Mouse (Mus musculus): ENCODE results near the gene Sord. TPM values are rescaled to one million over a fixed set of nuclear protein-coding genes. Genes with fewer than 3 reads are reported as not detected.

Gene Sord
- total and polyA plus RNA-seq, 2 experiments: 365 to 1,092 TPM

DNA sequence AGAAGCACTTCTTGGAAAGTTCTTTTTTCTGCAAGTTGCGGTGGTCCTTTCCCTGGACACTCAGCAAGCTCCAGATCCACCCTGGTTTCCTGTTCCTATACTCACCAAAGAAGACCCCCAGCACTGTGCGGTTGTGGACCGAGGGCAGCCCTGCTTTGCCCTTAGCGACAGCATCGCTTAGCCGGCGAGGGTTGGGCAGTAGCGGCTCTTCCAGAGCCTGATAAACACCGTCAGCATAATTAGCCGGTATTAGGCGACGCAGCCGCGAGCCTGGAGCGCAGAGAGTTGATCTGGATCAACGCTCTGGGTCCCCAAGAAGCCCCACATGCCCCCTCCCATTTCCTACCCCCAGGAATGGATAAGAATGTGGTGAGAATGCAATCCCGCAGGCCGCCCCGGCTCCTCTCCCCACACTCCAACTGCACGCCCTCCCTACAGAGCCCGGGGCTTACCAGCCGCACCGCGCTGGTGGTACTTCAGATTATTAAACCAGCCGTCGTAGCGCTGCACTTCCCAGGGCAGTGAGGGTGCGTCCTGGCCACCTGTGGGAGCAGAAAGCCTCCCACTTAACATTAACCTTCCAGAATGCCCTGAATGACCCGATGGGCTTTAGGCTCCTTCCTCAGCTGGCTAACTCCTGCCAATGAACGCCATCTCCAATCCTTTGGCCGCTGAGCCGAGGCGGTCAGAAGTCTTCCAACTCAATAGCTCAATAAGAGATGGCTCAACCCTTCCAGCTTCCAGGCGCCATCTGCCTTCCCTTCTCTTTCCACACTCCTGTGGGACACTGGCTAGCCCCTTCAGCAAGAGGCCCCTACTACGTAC lies 62.9 kb downstream of the Sord start:
- Histone ChIP-seq H3K4me3 (ENCODE audit: insufficient read depth, low read depth, low read length) (no peak overlapping the region), H3K36me3 (ENCODE audit: control insufficient read depth, insufficient read depth, low read length) (no peaks in the 10 kb centered on the region), H3K27me3 (ENCODE audit: control insufficient read depth, insufficient read depth, low read length) (peaks cover 40% of the 10 kb centered on the region), H3K9ac (ENCODE audit: low read depth, low read length) (no peak overlapping the region), H3K79me2 (ENCODE audit: control insufficient read depth, insufficient read depth, low read length) (no peaks in the 10 kb centered on the region), H3K27ac (replicated peaks; ENCODE audit: insufficient read depth, low read depth, low read length) (no peak overlapping the region), H3K4me1 (ENCODE audit: control insufficient read depth, insufficient read depth, low read length) (peaks cover 15% of the 10 kb centered on the region)
- no peak for TF ChIP-seq POLR2A (IDR thresholded peaks at IDR 0.05; ENCODE audit: extremely low read depth, insufficient read depth, low read length)
- no peak for TF ChIP-seq CTCF (IDR thresholded peaks at IDR 0.05; ENCODE audit: low read depth, low read length)
- no peak for DNase-seq (ENCODE audit: extremely low read depth, low read depth, low spot score)
- 5% methylated on average over 35 of the region's 35 CpGs for WGBS

DNA sequence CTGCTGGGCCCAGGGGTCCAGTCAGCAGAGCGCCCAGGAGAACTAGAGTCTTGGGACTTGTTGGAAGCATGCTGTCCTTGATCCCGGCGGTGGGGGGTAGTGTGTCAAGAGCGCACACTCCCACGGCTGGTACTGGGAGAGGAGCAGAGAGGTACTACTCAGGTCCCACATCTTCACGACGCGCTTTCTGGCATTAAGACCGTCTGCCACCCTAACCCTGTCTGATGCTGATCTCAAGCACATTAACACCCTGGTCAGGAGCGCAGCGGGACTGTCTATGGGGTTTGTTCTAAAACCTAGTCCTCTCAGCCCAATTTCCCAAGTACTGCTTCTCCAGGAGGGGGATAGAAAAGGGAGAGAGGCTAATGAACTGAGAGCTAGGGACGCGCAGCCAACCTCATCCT lies 63.5 kb downstream of the Sord start, which contains the start of gene Duox2:
Gene Duox2, minus strand, starts transcription at position 354 of the 404 bp plus-strand sequence.
- no peak within 1 kb of the TSS for H3K27ac ChIP-seq (replicated peaks; ENCODE audit: insufficient read depth, low read depth, low read length)
- H3K4me3 ChIP-seq (ENCODE audit: insufficient read depth, low read depth, low read length): no peak within 1 kb of the TSS; the same call in 1 of the 2 replicates
- H3K9ac ChIP-seq (ENCODE audit: low read depth, low read length): no peak within 1 kb of the TSS
- no peak for DNase-seq (ENCODE audit: extremely low read depth, low read depth, low spot score)
- WGBS: 8% methylated on average over 13 of the region's 13 CpGs
- peaks cover 40% of the 10 kb centered on the region for H3K27me3 ChIP-seq (ENCODE audit: control insufficient read depth, insufficient read depth, low read length)
- H3K4me1 ChIP-seq (ENCODE audit: control insufficient read depth, insufficient read depth, low read length): peaks cover 15% of the 10 kb centered on the region
- no peak for TF ChIP-seq CTCF (IDR thresholded peaks at IDR 0.05; ENCODE audit: low read depth, low read length)
- no peak for TF ChIP-seq POLR2A (IDR thresholded peaks at IDR 0.05; ENCODE audit: extremely low read depth, insufficient read depth, low read length)
- no peaks in the 10 kb centered on the region for H3K79me2 ChIP-seq (ENCODE audit: control insufficient read depth, insufficient read depth, low read length)
- H3K36me3 ChIP-seq (ENCODE audit: control insufficient read depth, insufficient read depth, low read length): no peaks in the 10 kb centered on the region

DNA sequence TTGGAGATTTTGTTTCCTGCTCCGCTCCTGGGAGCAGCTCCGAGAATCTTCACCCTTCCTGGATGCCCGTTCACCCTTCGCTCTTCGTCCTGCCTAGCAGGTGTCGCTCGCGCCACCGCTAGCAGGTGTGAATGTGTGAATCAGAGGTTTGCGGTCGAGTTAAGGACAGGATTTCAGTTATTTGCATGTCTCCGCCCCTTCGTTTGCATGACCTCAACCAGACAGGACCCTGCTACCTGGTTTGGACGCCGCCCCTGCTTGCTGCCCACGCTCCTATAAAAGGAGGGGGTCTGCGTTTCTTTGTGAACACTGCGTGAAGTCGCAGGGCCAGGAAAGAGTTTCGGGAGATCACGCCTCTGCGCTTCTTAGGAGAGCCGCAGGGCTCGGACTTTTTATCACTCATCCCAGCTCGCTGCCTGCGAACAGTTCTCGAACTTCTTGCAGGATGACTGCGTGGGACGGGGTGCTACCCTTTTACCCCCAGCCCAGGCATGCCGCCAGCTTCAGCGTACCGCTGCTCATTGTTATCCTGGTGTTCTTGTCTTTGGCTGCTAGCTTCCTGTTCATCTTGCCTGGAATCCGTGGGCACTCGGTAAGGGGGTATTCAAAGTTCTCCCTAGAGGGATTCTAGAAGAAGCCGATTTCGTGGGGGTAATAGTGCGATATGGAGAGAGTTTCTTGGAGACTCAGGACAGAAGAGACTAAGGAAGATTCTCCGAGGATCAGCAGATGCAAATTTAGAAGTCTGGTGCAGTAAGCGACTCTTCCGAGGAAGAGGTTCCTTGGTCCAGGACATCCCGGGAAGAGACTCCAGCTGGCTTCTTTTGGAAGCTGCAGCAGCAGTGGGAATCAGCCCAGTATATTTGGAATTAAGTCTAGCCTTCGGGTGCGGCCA lies 64.3 kb downstream of the Sord start, which contains the start of gene Duoxa2:
Gene Duoxa2, plus strand, starts transcription at position 305 of the 895 bp plus-strand sequence.
- Histone ChIP-seq H3K9ac (ENCODE audit: low read depth, low read length) (no peak within 1 kb of the TSS), H3K27me3 (ENCODE audit: control insufficient read depth, insufficient read depth, low read length) (peaks cover 40% of the 10 kb centered on the region), H3K4me1 (ENCODE audit: control insufficient read depth, insufficient read depth, low read length) (peaks cover 15% of the 10 kb centered on the region), H3K27ac (replicated peaks; ENCODE audit: insufficient read depth, low read depth, low read length) (no peak within 1 kb of the TSS), H3K36me3 (ENCODE audit: control insufficient read depth, insufficient read depth, low read length) (no peaks in the 10 kb centered on the region), H3K4me3 (ENCODE audit: insufficient read depth, low read depth, low read length) (no peak within 1 kb of the TSS; the same call in 1 of the 2 replicates), H3K79me2 (ENCODE audit: control insufficient read depth, insufficient read depth, low read length) (no peaks in the 10 kb centered on the region)
- peak; percentile 28 for DNase-seq (ENCODE audit: extremely low read depth, low read depth, low spot score)
- 3% methylated on average over 43 of the region's 43 CpGs for WGBS
- TF ChIP-seq POLR2A (IDR thresholded peaks at IDR 0.05; ENCODE audit: extremely low read depth, insufficient read depth, low read length): no peak
- no peak for TF ChIP-seq CTCF (IDR thresholded peaks at IDR 0.05; ENCODE audit: low read depth, low read length)

DNA sequence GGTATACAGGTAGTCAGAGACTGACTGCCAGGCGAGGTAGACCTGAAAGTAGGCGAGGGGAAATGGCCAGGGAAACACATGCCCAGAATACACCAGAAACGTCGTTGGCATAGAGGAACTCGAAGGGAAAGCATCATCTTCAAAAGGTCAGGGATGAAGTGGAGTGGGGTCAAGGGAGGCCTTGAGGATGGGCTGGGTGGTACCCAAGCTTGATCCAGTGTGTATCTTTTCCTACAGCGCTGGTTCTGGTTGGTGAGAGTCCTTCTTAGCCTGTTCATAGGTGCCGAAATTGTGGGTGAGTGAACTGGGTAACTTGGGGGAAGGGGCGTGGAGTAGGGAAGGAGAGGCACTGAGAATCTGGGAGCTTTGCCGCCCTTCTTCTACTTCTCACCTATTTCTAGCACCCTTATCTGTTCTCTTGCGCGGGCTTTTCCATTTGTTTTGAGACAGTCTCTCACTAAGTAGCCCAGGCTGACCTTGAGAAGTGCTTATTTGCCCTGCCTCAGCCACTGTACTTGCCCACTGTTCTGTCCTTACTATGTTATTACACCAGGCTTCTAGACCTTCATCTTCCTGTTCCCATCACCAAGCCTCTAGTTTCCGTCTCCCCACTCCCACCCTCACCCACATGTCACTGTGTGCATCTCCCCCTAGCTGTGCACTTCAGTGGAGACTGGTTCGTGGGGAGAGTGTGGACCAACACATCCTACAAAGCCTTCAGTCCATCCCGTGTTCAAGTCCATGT lies 65.5 kb downstream of the Sord start:
- Histone ChIP-seq H3K9ac (ENCODE audit: low read depth, low read length) (no peak overlapping the region), H3K79me2 (ENCODE audit: control insufficient read depth, insufficient read depth, low read length) (no peaks in the 10 kb centered on the region), H3K4me3 (ENCODE audit: insufficient read depth, low read depth, low read length) (no peak overlapping the region), H3K27ac (replicated peaks; ENCODE audit: insufficient read depth, low read depth, low read length) (no peak overlapping the region), H3K4me1 (ENCODE audit: control insufficient read depth, insufficient read depth, low read length) (peaks cover 15% of the 10 kb centered on the region), H3K27me3 (ENCODE audit: control insufficient read depth, insufficient read depth, low read length) (peaks cover 39% of the 10 kb centered on the region), H3K36me3 (ENCODE audit: control insufficient read depth, insufficient read depth, low read length) (no peaks in the 10 kb centered on the region)
- 30% methylated on average over 14 of the region's 14 CpGs for WGBS
- no peak for DNase-seq (ENCODE audit: extremely low read depth, low read depth, low spot score)
- TF ChIP-seq CTCF (IDR thresholded peaks at IDR 0.05; ENCODE audit: low read depth, low read length) (no peak), POLR2A (IDR thresholded peaks at IDR 0.05; ENCODE audit: extremely low read depth, insufficient read depth, low read length) (no peak)

DNA sequence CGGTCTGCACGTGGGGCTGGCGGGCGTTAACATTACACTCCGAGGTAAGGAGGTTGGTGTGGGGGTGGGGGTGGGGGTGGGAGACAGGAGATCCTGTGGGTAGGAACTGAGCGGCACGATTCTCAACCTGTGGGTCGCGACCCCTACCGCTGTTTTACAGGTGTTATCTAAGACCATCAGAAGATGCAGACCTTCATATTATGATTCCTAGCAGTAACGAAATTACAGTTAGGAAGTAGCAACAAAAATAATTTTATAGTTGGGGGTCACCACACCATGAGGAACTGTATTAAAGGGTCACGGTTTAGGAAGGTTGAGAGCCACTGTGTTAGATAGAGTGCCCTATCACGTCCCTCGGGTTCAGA lies 66.1 kb downstream of the Sord start:
- no peak overlapping the region for H3K9ac ChIP-seq (ENCODE audit: low read depth, low read length)
- H3K27me3 ChIP-seq (ENCODE audit: control insufficient read depth, insufficient read depth, low read length): peaks cover 38% of the 10 kb centered on the region
- no peaks in the 10 kb centered on the region for H3K36me3 ChIP-seq (ENCODE audit: control insufficient read depth, insufficient read depth, low read length)
- H3K4me3 ChIP-seq (ENCODE audit: insufficient read depth, low read depth, low read length): no peak overlapping the region
- H3K27ac ChIP-seq (replicated peaks; ENCODE audit: insufficient read depth, low read depth, low read length): no peak overlapping the region
- no peak for TF ChIP-seq CTCF (IDR thresholded peaks at IDR 0.05; ENCODE audit: low read depth, low read length)
- TF ChIP-seq POLR2A (IDR thresholded peaks at IDR 0.05; ENCODE audit: extremely low read depth, insufficient read depth, low read length): no peak
- 7% methylated on average over 14 of the region's 14 CpGs for WGBS
- peaks cover 15% of the 10 kb centered on the region for H3K4me1 ChIP-seq (ENCODE audit: control insufficient read depth, insufficient read depth, low read length)
- no peaks in the 10 kb centered on the region for H3K79me2 ChIP-seq (ENCODE audit: control insufficient read depth, insufficient read depth, low read length)
- DNase-seq (ENCODE audit: extremely low read depth, low read depth, low spot score): no peak

Measured in liver, adult 2 months (tissue).